Mouse (Mus musculus): Measurements from ENCODE around the gene Rnf167. TPM values are rescaled to one million over a fixed set of nuclear protein-coding genes. Genes with fewer than 3 reads are reported as not detected.

Rnf167 gene
- polyA plus RNA-seq, 1 experiment: 9.0 TPM

DNA sequence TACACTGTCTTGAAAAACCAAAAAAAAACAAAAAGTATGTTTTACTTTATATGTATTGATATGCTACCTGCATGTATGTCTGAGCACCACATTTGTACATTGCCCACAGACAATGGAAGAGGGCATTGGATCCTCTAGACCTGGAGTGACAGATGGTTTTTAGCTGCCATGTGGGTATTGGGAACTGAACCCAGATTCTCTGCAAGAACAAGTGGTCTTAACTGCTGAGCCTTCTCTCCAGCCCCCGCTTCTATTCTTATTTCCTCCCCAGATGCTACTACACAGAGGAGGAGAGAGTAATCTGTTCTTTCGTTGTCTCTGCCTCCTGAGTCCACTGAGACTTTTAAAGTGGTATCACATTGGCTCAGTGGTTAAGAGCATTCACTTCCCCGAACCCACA, 46.5 kb downstream of the Rnf167 start:
- H3ac ChIP-seq (ENCODE audit: control insufficient read depth, insufficient read length, low read depth): no peak overlapping the region
- no peak for TF ChIP-seq MAX (IDR thresholded peaks at IDR 0.05)
- no peak for TF ChIP-seq FOSL1 (IDR thresholded peaks at IDR 0.05; ENCODE audit: insufficient read depth, low read length, poor library complexity, severe bottlenecking)
- TF ChIP-seq USF1 (IDR thresholded peaks at IDR 0.05; ENCODE audit: low read depth): no peak
- no peak for TF ChIP-seq CTCF (IDR thresholded peaks at IDR 0.05; ENCODE audit: control insufficient read depth, insufficient read depth, insufficient read length)
- no peak for TF ChIP-seq CEBPB (IDR thresholded peaks at IDR 0.05; ENCODE audit: low read depth)
- TF ChIP-seq MYOD1 (IDR thresholded peaks at IDR 0.05; ENCODE audit: control insufficient read depth, insufficient read length, low read depth): no peak
- TF ChIP-seq MYOG (IDR thresholded peaks at IDR 0.05; ENCODE audit: control insufficient read depth, extremely low read depth, insufficient read length): no peak
- no peaks in the 10 kb centered on the region for H3K27me3 ChIP-seq (ENCODE audit: control insufficient read depth, insufficient read depth, insufficient read length)
- H3K36me3 ChIP-seq (ENCODE audit: control insufficient read depth, insufficient read depth): no peaks in the 10 kb centered on the region
- H3K4me3 ChIP-seq (ENCODE audit: insufficient read depth, poor library complexity, severe bottlenecking): no peak overlapping the region
- peaks cover 3% of the 10 kb centered on the region for H3K79me2 ChIP-seq (ENCODE audit: control insufficient read depth, insufficient read depth)
- H3K79me3 ChIP-seq (ENCODE audit: low read depth): no peaks in the 10 kb centered on the region

DNA sequence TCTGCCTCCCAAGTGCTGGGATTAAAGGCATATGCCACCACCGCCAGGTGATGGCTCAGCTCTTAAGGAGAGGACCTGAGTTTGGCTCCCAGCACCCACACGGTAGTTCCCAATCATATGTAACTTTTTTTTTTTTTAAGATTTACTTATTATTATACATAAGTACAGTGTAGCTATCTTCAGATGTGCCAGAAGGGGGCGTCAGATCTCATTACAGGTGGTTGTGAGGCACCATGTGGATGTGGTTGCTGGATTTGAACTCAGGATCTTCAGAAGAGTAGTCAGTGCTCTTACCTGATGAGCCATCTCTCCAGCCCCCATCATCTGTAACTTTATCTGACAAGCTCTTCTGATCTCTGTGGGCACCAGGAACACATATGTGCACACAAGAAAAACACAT, 50.3 kb downstream of the Rnf167 start:
- TF ChIP-seq MYOG (IDR thresholded peaks at IDR 0.05; ENCODE audit: control insufficient read depth, extremely low read depth, insufficient read length): no peak
- TF ChIP-seq CTCF (IDR thresholded peaks at IDR 0.05; ENCODE audit: control insufficient read depth, insufficient read depth, insufficient read length): no peak
- TF ChIP-seq MYOD1 (IDR thresholded peaks at IDR 0.05; ENCODE audit: control insufficient read depth, insufficient read length, low read depth): no peak
- TF ChIP-seq USF1 (IDR thresholded peaks at IDR 0.05; ENCODE audit: low read depth): no peak
- TF ChIP-seq FOSL1 (IDR thresholded peaks at IDR 0.05; ENCODE audit: insufficient read depth, low read length, poor library complexity, severe bottlenecking): no peak
- TF ChIP-seq MAX (IDR thresholded peaks at IDR 0.05): no peak
- TF ChIP-seq CEBPB (IDR thresholded peaks at IDR 0.05; ENCODE audit: low read depth): no peak
- Histone ChIP-seq H3K79me2 (ENCODE audit: control insufficient read depth, insufficient read depth) (peaks cover 20% of the 10 kb centered on the region), H3K79me3 (ENCODE audit: low read depth) (peaks cover 17% of the 10 kb centered on the region)

DNA sequence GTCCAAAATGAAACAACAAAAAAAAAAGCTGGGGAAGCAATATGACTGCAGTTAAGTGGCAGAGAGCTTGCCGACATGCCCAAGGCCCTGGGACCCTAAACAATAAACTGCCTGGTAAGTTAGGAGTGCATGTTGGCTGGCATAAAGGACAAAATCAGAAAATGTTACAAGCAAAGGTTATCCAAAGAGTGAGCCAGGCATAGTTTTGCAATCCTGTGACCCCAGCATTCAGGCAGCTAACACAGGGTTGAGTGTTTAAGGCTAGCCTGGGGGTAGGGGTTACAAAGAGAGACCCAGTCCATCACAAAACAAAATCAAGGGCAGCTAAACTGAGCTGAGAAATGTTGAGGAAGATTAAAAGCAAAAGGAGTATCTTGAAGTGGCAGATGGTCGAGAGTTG, 52.0 kb downstream of the Rnf167 start:
- TF ChIP-seq MYOD1 (IDR thresholded peaks at IDR 0.05; ENCODE audit: control insufficient read depth, insufficient read length, low read depth) (no peak), USF1 (IDR thresholded peaks at IDR 0.05; ENCODE audit: low read depth) (no peak), MYOG (IDR thresholded peaks at IDR 0.05; ENCODE audit: control insufficient read depth, extremely low read depth, insufficient read length) (no peak), CTCF (IDR thresholded peaks at IDR 0.05; ENCODE audit: control insufficient read depth, insufficient read depth, insufficient read length) (no peak), MAX (IDR thresholded peaks at IDR 0.05) (no peak), CEBPB (IDR thresholded peaks at IDR 0.05; ENCODE audit: low read depth) (no peak), FOSL1 (IDR thresholded peaks at IDR 0.05; ENCODE audit: insufficient read depth, low read length, poor library complexity, severe bottlenecking) (no peak)
- Histone ChIP-seq H3K27me3 (ENCODE audit: control insufficient read depth, insufficient read depth, insufficient read length) (no peaks in the 10 kb centered on the region), H3K79me2 (ENCODE audit: control insufficient read depth, insufficient read depth) (peaks cover 36% of the 10 kb centered on the region), H3K79me3 (ENCODE audit: low read depth) (peaks cover 22% of the 10 kb centered on the region), H3K4me3 (ENCODE audit: insufficient read depth, poor library complexity, severe bottlenecking) (no peak overlapping the region), H3ac (ENCODE audit: control insufficient read depth, insufficient read length, low read depth) (no peak overlapping the region), H3K36me3 (ENCODE audit: control insufficient read depth, insufficient read depth) (peaks cover 3% of the 10 kb centered on the region)

More for the DNA sequence above, 50.3 kb downstream of the Rnf167 start:
- Histone ChIP-seq H3ac (ENCODE audit: control insufficient read depth, insufficient read length, low read depth) (no peak overlapping the region), H3K27me3 (ENCODE audit: control insufficient read depth, insufficient read depth, insufficient read length) (no peaks in the 10 kb centered on the region), H3K36me3 (ENCODE audit: control insufficient read depth, insufficient read depth) (no peaks in the 10 kb centered on the region), H3K4me3 (ENCODE audit: insufficient read depth, poor library complexity, severe bottlenecking) (no peak overlapping the region)

DNA sequence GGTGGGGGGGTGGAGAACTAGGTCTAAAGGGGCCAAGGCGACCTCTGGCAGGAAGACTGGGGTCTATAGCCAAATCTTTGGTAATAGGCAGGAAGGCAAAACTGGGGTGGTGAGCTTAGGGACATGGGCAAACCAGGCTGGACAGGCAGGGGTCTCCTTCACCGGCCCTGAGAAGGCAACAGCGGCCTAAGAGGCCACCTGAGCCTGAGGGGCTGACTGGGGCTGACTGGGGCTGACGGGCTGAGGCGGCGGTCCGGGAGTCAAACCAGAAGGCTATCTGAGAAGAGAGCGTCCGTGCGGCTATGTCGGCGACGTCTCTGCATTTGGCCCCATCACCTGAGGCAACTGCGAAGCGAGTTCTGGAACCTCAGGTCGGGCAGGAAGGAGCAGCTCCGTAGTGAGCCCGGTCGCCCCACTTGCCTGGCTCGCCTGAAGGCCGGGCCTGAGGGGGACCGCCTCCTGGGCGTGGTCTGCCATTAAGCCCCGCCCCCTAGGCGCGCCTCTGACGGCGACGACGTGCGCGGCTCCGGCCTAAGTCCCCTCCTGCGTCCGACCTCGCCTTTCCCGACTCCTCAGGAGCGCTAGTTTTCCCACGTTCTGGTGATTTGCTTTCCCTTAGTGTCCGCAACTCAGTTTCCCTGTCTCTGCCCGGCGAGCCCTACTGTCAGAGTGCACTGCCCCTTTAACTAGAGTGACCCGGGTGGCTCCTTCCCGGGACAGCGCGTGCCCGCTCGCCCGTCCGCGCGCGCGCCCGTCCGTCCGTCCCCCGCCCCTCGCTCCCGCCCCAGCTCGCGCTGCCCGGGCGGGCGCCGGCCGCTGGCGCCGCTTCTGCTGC, 52.9 kb downstream of the Rnf167 start, which contains the start of the genes Inca1 and Kif1c:
Gene Inca1 (minus strand): TSS at position 434 of the 835 bp plus-strand sequence.
Gene Kif1c (plus strand): TSS at position 827 of the 835 bp plus-strand sequence.
- TF ChIP-seq CEBPB (IDR thresholded peaks at IDR 0.05; ENCODE audit: low read depth): no peak
- no peak for TF ChIP-seq FOSL1 (IDR thresholded peaks at IDR 0.05; ENCODE audit: insufficient read depth, low read length, poor library complexity, severe bottlenecking)
- no peak for TF ChIP-seq USF1 (IDR thresholded peaks at IDR 0.05; ENCODE audit: low read depth)
- TF ChIP-seq MAX (IDR thresholded peaks at IDR 0.05): no peak
- no peak for TF ChIP-seq MYOD1 (IDR thresholded peaks at IDR 0.05; ENCODE audit: control insufficient read depth, insufficient read length, low read depth)
- no peak for TF ChIP-seq MYOG (IDR thresholded peaks at IDR 0.05; ENCODE audit: control insufficient read depth, extremely low read depth, insufficient read length)
- no peak for TF ChIP-seq CTCF (IDR thresholded peaks at IDR 0.05; ENCODE audit: control insufficient read depth, insufficient read depth, insufficient read length)
- Histone ChIP-seq H3K36me3 (ENCODE audit: control insufficient read depth, insufficient read depth) (peaks cover 10% of the 10 kb centered on the region), H3K27me3 (ENCODE audit: control insufficient read depth, insufficient read depth, insufficient read length) (no peaks in the 10 kb centered on the region), H3K4me3 (ENCODE audit: insufficient read depth, poor library complexity, severe bottlenecking) (peak within 1 kb of the TSS; percentile 91), H3ac (ENCODE audit: control insufficient read depth, insufficient read length, low read depth) (peak within 1 kb of the TSS; percentile 80), H3K79me3 (ENCODE audit: low read depth) (peaks cover 22% of the 10 kb centered on the region), H3K79me2 (ENCODE audit: control insufficient read depth, insufficient read depth) (peaks cover 42% of the 10 kb centered on the region)

DNA sequence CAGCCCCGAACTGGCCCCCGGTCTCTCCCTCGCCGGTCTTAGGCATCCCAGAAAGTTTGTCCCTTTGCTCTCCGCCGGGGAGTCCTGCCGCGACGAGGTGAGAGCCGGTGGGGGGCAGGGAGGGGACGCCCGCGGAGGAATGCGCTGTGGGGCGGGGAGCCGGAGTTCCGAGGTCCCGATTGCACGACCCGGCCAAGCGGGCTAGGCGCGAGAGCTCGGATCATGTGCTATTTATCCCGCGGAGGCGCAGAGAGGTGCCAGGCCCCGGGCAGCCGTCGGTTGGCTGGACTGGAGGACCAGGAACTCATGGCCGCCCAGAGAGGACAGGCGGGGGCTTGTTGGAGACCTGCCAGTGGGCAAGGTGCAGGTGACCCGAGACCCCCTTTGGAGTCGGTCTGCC, 53.6 kb downstream of the Rnf167 start:
- H3ac ChIP-seq (ENCODE audit: control insufficient read depth, insufficient read length, low read depth): peak overlapping the region; percentile 80
- peaks cover 17% of the 10 kb centered on the region for H3K36me3 ChIP-seq (ENCODE audit: control insufficient read depth, insufficient read depth)
- peak; percentile 25 for TF ChIP-seq MAX (IDR thresholded peaks at IDR 0.05)
- no peak for TF ChIP-seq FOSL1 (IDR thresholded peaks at IDR 0.05; ENCODE audit: insufficient read depth, low read length, poor library complexity, severe bottlenecking)
- no peak for TF ChIP-seq USF1 (IDR thresholded peaks at IDR 0.05; ENCODE audit: low read depth)
- no peaks in the 10 kb centered on the region for H3K27me3 ChIP-seq (ENCODE audit: control insufficient read depth, insufficient read depth, insufficient read length)
- peaks cover 42% of the 10 kb centered on the region for H3K79me2 ChIP-seq (ENCODE audit: control insufficient read depth, insufficient read depth)
- peaks cover 22% of the 10 kb centered on the region for H3K79me3 ChIP-seq (ENCODE audit: low read depth)
- H3K4me3 ChIP-seq (ENCODE audit: insufficient read depth, poor library complexity, severe bottlenecking): peak overlapping the region; percentile 91

Other genes starting within 250 kb of the Rnf167 start
- 40.6 TPM for gene Pelp1, start 237.2 kb upstream of the Rnf167 start, polyA plus RNA-seq (2012; fragmentation: generic; extraction: Trizol)
- 27.6 TPM for gene Arrb2, start 214.6 kb upstream of the Rnf167 start, polyA plus RNA-seq (2012; fragmentation: generic; extraction: Trizol)
- 46.2 TPM for gene Med11, start 195.3 kb upstream of the Rnf167 start, polyA plus RNA-seq (2012; fragmentation: generic; extraction: Trizol)
- 0.04 TPM for gene Zmynd15, start 187.8 kb upstream of the Rnf167 start, polyA plus RNA-seq (2012; fragmentation: generic; extraction: Trizol)
- gene Cxcl16, start 187.3 kb upstream of the Rnf167 start, polyA plus RNA-seq (2012; fragmentation: generic; extraction: Trizol): 0.19 TPM
- gene Tm4sf5, start 142.0 kb upstream of the Rnf167 start, polyA plus RNA-seq (2012; fragmentation: generic; extraction: Trizol): not detected
- not detected for gene Vmo1, start 132.6 kb upstream of the Rnf167 start, polyA plus RNA-seq (2012; fragmentation: generic; extraction: Trizol)
- not detected for gene Gltpd2, start 128.0 kb upstream of the Rnf167 start, polyA plus RNA-seq (2012; fragmentation: generic; extraction: Trizol)
- gene Psmb6, start 121.9 kb upstream of the Rnf167 start, polyA plus RNA-seq (2012; fragmentation: generic; extraction: Trizol): 658 TPM
- gene Gm40193, start 114.3 kb upstream of the Rnf167 start, polyA plus RNA-seq (2012; fragmentation: generic; extraction: Trizol): not detected
- 9.3 TPM for gene Pld2, start 107.2 kb upstream of the Rnf167 start, polyA plus RNA-seq (2012; fragmentation: generic; extraction: Trizol)
- gene Mink1, start 84.4 kb upstream of the Rnf167 start, polyA plus RNA-seq (2012; fragmentation: generic; extraction: Trizol): 34.5 TPM
- gene 4930544D05Rik, start 31.4 kb upstream of the Rnf167 start, polyA plus RNA-seq (2012; fragmentation: generic; extraction: Trizol): not detected
- 0.08 TPM for gene Chrne, start 28.0 kb upstream of the Rnf167 start, polyA plus RNA-seq (2012; fragmentation: generic; extraction: Trizol)
- gene Gp1ba, start 8.1 kb upstream of the Rnf167 start, polyA plus RNA-seq (2012; fragmentation: generic; extraction: Trizol): 0.13 TPM
- gene Slc25a11, start 244 bp downstream of the Rnf167 start, polyA plus RNA-seq (2012; fragmentation: generic; extraction: Trizol): 136 TPM
- gene Pfn1, start 7.4 kb downstream of the Rnf167 start, polyA plus RNA-seq (2012; fragmentation: generic; extraction: Trizol): 4,207 TPM
- gene Eno3, start 10.0 kb downstream of the Rnf167 start, polyA plus RNA-seq (2012; fragmentation: generic; extraction: Trizol): 1,151 TPM
- gene Spag7, start 22.2 kb downstream of the Rnf167 start, polyA plus RNA-seq (2012; fragmentation: generic; extraction: Trizol): 75.4 TPM
- 9.0 TPM for gene Camta2, start 40.9 kb downstream of the Rnf167 start, polyA plus RNA-seq (2012; fragmentation: generic; extraction: Trizol)
- gene Inca1, start 52.9 kb downstream of the Rnf167 start, polyA plus RNA-seq (2012; fragmentation: generic; extraction: Trizol): 0.42 TPM
- 99.8 TPM for gene Kif1c, start 53.3 kb downstream of the Rnf167 start, polyA plus RNA-seq (2012; fragmentation: generic; extraction: Trizol)
- gene Zfp3, start 117.0 kb downstream of the Rnf167 start, polyA plus RNA-seq (2012; fragmentation: generic; extraction: Trizol): 1.1 TPM
- not detected for gene Scimp, start 165.4 kb downstream of the Rnf167 start, polyA plus RNA-seq (2012; fragmentation: generic; extraction: Trizol)
- 11.9 TPM for gene Rabep1, start 197.5 kb downstream of the Rnf167 start, polyA plus RNA-seq (2012; fragmentation: generic; extraction: Trizol)